Mouse (Mus musculus) erythroid progenitor cell, adult 5-6 weeks (primary cell): ENCODE results near the gene Orai1. TPM values are rescaled to one million over a fixed set of nuclear protein-coding genes. Genes with fewer than 3 reads are reported as not detected.
"Not testable (repeated sequence)": the region's sequence is repeated elsewhere in the genome, so short reads cannot be mapped to it uniquely, and the experiment has no call there.

Experiments used
- ATAC-seq: replicated peaks from 2 replicates; pipeline ENCODE4 v1.8.0; 2016; ENCODE audit warnings: moderate number of reproducible peaks, mild to moderate bottlenecking, moderate TSS enrichment, inconsistent platforms; ENCODE audit not compliant: poor library complexity, low FRiP score, severe bottlenecking
- total RNA-seq, 2 experiments: library from RNA; stranded (forward) in 1 of 2; stranded (reverse) in 1 of 2; fragments of 150-400 nt in 1 of 2; fragments of 186-747, 209-891 nt in 1 of 2; gene quantifications; 2 replicates each; pipeline versions ENCODE4 v1.2.3 to v1.2.4; 2015 to 2017; ENCODE audit warnings: low replicate concordance in 2 of 2

Orai1 gene
- total RNA-seq (2015; ENCODE audit: low replicate concordance) (5.0 and 24.3 TPM in 2 replicates), total RNA-seq (2017; ENCODE audit: low replicate concordance) (3.5 and 4.0 TPM in 2 replicates)

DNA sequence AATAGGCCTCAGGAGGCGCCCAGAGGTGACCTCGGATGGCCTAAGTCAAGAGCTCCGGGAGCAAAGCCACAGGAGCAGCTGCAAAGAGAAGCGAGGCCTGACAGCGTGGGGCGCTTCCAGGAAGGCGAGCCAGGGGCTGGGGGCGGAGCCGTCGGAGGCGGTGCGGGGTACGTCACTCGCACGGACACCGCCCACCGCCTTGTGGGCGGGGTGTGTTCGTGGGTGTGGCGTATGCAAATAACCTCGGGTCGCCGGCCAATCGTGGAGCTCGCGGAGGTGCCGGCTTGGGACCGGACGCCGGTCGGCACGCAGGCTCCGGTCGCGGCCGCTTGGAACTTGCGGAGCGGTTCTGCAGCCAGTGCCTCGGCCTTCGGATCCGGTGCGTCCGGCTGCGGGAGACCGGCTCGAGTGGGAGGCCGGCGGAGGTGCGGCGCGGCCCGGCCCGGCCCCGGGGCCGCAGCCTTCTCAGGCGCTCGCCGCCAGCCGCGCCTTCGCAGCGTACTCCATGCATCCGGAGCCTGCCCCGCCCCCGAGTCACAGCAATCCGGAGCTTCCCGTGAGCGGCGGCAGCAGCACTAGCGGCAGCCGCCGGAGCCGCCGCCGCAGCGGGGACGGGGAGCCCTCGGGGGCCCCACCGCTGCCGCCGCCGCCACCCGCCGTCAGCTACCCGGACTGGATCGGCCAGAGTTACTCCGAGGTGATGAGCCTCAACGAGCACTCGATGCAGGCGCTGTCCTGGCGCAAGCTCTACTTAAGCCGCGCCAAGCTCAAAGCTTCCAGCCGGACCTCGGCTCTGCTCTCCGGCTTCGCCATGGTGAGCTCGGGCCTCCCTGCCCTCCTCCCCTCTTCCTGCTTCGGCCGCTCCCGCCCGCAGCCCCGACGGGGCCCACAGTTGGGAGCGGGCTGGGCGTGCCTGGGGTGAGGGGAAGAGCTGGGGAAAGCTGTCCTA is at the start of gene Orai1:
Orai1 (plus strand) TSS at position 322 of the 949 bp plus-strand sequence.
- peak; percentile 91 for ATAC-seq

- no peak for ATAC-seq
These were observed 49.4 kb upstream of the Orai1 start for GRCm38 (mm10) chr5:122965427-122965826.

DNA sequence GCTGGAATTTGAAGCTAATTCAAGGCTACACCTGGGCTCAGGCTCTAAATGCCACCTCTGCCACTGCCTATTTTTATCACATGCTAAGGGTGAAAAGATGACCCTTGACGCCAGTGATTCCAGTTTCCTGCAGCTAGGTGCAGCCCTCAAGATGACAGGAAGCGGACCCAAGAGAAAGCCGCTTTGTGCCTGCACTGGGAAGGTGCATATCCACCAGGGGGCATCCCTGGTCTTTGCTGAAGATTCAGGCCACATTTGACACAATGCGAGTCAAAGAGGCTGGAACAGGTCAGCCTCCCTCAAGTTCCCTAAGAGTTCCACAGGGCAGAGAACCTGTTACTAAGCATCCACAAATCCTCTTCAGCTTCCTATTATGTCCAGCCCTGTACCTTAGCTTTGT is 46.6 kb upstream of the Orai1 start:
- ATAC-seq = no peak

- ATAC-seq = no peak
These were observed 44.8 kb upstream of the Orai1 start for GRCm38 (mm10) chr5:122970056-122970455.

GRCm38 (mm10) chr5:122971438-122971837 is 43.4 kb upstream of the Orai1 start:
- no peak for ATAC-seq

GRCm38 (mm10) chr5:122972116-122972515 is 42.8 kb upstream of the Orai1 start:
- ATAC-seq = no peak

DNA sequence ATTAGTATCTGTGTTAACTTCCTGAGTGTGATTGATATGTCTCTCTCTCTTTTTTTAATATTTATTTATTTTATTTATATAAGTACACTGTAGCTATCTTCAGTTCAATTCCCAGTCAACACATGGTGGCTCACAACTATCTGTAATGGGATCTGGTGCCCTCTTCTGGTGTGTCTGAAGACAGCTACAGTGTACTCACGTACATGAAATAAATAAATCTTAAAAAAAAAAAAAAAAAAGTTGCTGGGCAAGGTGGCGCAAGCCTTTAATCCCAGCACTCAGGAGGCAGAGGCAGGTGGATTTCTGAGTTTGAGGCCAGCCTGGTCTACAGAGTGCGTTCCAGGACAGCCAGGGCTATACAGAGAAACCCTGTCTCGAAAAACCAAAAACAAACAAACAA is 40.2 kb upstream of the Orai1 start:
- not testable (repeated sequence) for ATAC-seq

DNA sequence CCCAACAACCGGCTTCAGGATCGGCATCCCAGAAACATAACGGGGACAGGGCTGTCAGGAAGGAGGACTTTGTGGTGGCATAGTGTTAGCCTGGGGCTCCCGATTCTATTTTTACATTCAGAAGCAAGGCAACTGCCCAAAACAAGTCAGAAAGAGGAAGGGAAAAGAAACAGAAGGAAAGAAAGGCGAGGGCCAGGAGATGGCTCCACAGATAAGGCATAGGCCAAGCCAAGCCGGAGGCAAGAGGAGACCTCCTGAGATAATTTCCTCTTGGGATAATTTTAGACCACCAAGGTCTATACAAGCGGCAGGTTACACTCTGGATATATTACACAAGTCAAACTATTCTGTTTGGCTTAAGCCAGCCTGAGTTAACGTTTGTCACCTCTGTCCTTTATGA is 35.9 kb upstream of the Orai1 start:
- no peak for ATAC-seq

GRCm38 (mm10) chr5:122984483-122984882 is 30.4 kb upstream of the Orai1 start:
- ATAC-seq = no peak

DNA sequence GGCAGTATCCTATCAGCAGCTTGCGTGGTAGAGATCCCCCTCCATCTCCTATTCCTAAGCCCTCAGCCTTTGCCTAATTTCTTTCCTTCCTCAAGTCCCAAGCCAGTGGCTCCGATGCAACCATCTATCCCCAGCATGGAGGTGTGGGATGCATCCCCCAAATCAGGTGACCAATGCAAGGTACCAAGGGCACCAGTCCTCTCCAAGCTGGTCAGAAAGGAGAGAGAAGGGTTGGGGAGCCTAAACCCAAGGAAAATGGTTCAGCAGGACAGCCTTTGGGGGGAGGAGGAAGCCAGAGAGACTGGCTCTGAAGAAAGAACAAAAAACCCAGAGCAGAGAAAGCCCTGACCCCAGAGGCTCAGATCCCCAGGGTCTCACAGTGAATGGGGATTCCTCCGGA is 29.6 kb upstream of the Orai1 start:
- ATAC-seq = no peak

- ATAC-seq = no peak
These were observed 28.8 kb upstream of the Orai1 start for GRCm38 (mm10) chr5:122986091-122986493.

GRCm38 (mm10) chr5:122987211-122988020 is 27.5 kb upstream of the Orai1 start:
- ATAC-seq = no peak

GRCm38 (mm10) chr5:122988021-122988751 is 26.7 kb upstream of the Orai1 start:
- no peak for ATAC-seq

DNA sequence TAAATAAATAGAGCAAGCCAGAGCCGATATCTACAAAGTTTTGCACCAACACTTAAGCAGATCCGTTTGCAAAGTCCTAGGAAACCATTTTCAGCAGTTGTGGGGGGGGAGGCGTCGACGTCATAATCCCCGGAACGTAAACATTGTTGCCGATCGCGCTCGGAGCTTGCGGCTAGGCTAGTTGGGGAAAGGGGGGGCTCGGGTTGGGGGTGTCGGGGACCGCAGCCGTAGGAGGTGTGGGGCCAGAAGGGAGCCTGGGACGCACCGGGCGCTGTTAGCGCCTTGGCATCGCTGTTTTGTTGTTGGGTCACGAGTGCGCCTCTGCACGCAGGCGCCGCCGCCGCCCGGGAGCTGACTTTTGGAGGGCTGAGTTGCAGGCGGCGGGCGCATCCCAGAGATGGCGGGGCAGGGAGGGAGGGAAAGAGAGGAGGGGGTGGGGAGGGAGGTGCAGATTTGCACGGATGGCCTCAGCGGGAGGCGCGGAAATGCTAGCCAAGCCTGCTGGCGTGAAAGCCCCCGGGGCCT is 25.8 kb upstream of the Orai1 start:
- ATAC-seq = no peak

DNA sequence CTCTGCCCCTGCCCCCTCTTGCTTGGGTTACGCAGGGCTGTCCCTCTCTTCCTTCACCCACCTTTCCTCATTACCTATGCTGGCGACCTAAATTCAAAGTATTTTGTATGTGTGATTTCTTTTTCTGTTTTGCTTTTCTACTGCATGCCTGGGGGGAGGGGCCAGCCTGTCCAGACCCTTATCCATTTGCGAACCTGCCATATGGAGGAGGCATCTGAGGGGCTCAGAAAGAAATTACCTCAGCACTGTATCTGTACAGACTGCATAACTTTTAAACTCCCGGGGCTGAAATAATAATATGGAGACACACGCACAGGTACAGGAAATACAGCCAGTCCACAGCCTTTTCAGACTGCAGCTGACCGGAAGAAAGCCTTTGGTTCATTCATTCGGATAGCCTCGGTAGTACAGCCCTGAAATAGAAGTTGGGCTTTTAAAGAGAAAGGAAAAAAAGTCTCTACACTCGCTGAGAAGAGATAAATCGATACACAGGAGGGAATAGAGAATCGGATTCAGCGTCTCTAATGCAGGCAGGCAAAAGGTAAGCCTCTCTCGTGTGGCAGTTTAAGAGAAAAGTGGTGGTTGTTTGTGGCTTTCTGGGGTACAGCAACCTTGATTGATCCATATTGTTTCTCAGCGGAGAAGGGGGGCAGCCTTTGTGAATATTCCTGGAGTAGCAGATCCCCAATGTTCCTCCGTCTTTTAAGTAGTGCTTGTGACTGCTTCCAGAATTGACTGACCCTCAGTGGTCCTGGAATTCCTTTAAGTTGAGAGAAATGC is 25.1 kb upstream of the Orai1 start, which contains the start of gene Kdm2b:
Kdm2b (minus strand) TSS at position 273 of the 780 bp plus-strand sequence.
- ATAC-seq = no peak

GRCm38 (mm10) chr5:122990411-122991160 is 24.3 kb upstream of the Orai1 start:
- ATAC-seq = no peak

GRCm38 (mm10) chr5:122991350-122992004 is 23.4 kb upstream of the Orai1 start:
- ATAC-seq = no peak

GRCm38 (mm10) chr5:122993811-122994210 is 21.1 kb upstream of the Orai1 start:
- no peak for ATAC-seq
